Mouse (Mus musculus) liver, adult 2 months (tissue): ENCODE results near the gene Lmbrd2. TPM values are rescaled to one million over a fixed set of nuclear protein-coding genes. Genes with fewer than 3 reads are reported as not detected.

ENCODE experiments used
- DNase-seq: peaks from one replicate; pipeline ENCODE4 v3.0.0-alpha.2; 2011; ENCODE audit warnings: low read depth, low spot score; ENCODE audit errors: extremely low read depth
- H3K27ac ChIP-seq: fragments of 200-500 bp; replicated peaks from 2 replicates; pipeline ENCODE4 v1.5.1; 2012; ENCODE audit warnings: low read depth, mild to moderate bottlenecking, control low read depth, inconsistent platforms, low read length; ENCODE audit not compliant: insufficient read depth
- H3K27me3 ChIP-seq: fragments of 200-500 bp; 2 replicates; pipeline ENCODE4 v1.6.1; 2012; ENCODE audit warnings: mild to moderate bottlenecking, moderate library complexity, low read length, inconsistent platforms; ENCODE audit not compliant: control insufficient read depth, insufficient read depth
- H3K36me3 ChIP-seq: fragments of 200-500 bp; 2 replicates; pipeline ENCODE4 v1.6.1; 2012; ENCODE audit warnings: low read length, inconsistent platforms; ENCODE audit not compliant: control insufficient read depth, insufficient read depth
- H3K4me1 ChIP-seq: fragments of 200-500 bp; 2 replicates; pipeline ENCODE4 v1.6.1; 2011; ENCODE audit warnings: low read length; ENCODE audit not compliant: control insufficient read depth, insufficient read depth
- H3K4me3 ChIP-seq: fragments of 200-500 bp; 2 replicates; pipeline ENCODE4 v1.5.1; 2011; ENCODE audit warnings: low read depth, mild to moderate bottlenecking, control low read depth, low read length, moderate library complexity; ENCODE audit not compliant: insufficient read depth
- H3K79me2 ChIP-seq: fragments of 200-500 bp; 2 replicates; pipeline ENCODE4 v1.6.1; 2012; ENCODE audit warnings: inconsistent platforms, mild to moderate bottlenecking, low read length, moderate library complexity; ENCODE audit not compliant: control insufficient read depth, insufficient read depth
- H3K9ac ChIP-seq: fragments of 200-500 bp; 2 replicates; pipeline ENCODE4 v1.6.1; 2012; ENCODE audit warnings: low read depth, mild to moderate bottlenecking, control low read depth, inconsistent platforms, low read length
- CTCF ChIP-seq: fragments of 200-500 bp; IDR thresholded peaks from 2 replicates; pipeline ENCODE4 v1.5.1; 2011; ENCODE audit warnings: low read depth, low read length, control low read depth
- POLR2A ChIP-seq: fragments of 200-500 bp; IDR thresholded peaks from 2 replicates; pipeline ENCODE4 v1.6.1; 2011; ENCODE audit warnings: low read length, control low read depth; ENCODE audit not compliant: insufficient read depth; ENCODE audit errors: extremely low read depth
- WGBS: fragments of 180-500 bp; shearing (Covaris S2); methylation state at CpG from one replicate; pipeline ENCODE4 v1.1.7; 2018; 5-methylcytosine and 5-hydroxymethylcytosine counted together
- polyA plus RNA-seq: library from polyadenylated mRNA; depleted of rRNA; stranded (reverse); fragments of >200 nt; gene quantifications from 2 replicates; pipeline ENCODE4 v1.2.3, GENCODE M21; 2012
- total RNA-seq: library from RNA; depleted of rRNA; stranded (reverse); fragments of >200 nt; gene quantifications from 2 replicates; pipeline ENCODE4 v1.2.3, GENCODE M21; 2014

The Lmbrd2 gene
- total and polyA plus RNA-seq, 2 experiments, result 17.0 to 38.4 TPM

DNA sequence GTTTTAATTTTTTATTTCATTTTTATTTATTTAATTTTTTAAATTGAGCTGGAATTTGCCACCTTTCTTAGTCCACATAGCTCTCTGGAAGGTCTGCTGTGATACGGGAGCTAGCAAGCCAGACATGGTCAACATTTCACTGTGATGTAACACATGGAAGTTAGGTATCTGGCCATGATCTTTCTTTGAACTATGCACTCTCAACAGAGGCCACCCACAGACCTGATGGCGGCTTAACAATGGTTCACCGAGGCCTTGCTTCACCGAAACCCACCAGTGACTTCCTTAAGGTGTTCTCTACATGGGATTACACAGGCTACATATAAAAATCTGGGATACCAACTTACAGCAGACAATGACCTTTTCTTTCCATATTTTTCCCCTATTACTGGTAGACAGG, 26.2 kb upstream of the Lmbrd2 start:
- 15% methylated on average over 4 of the region's 4 CpGs for WGBS
- H3K4me1 ChIP-seq, result peaks cover 27% of the 10 kb centered on the region
- H3K27ac ChIP-seq, result peak overlapping the region; percentile 91
- TF ChIP-seq POLR2A (no peak), CTCF (no peak)
- no peaks in the 10 kb centered on the region for H3K27me3 ChIP-seq
- H3K4me3 ChIP-seq, result no peak overlapping the region
- peak overlapping the region; percentile 48 for H3K9ac ChIP-seq
- peaks cover 12% of the 10 kb centered on the region for H3K36me3 ChIP-seq
- DNase-seq, result peak; percentile 94
- no peaks in the 10 kb centered on the region for H3K79me2 ChIP-seq

DNA sequence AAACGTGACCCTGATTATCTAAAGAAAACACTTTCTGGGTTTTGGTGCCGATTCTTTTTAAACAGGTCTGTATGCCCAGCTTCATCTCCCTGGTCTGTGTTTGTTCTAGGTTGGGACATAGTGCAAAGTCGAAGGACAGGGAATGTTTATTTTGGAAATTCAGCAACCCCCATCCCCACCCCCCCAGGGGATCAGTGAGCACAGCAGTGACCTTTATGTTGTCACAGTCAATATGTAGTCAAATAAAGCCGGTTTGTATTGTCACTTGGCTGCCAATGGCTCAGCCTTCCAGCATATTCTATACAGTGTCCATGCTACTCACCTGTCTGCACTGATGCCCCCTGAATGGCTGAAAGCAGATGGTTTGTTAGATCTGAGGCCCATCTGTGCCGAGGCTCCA, 25.8 kb upstream of the Lmbrd2 start:
- Histone ChIP-seq H3K36me3 (peaks cover 12% of the 10 kb centered on the region), H3K4me1 (peaks cover 28% of the 10 kb centered on the region), H3K27ac (peak overlapping the region; percentile 100), H3K4me3 (no peak overlapping the region), H3K27me3 (no peaks in the 10 kb centered on the region), H3K79me2 (no peaks in the 10 kb centered on the region), H3K9ac (0 out of 2 replicates have a peak overlapping the region, but pooled peaks have one; percentile 42)
- TF ChIP-seq CTCF (no peak), POLR2A (no peak)
- 19% methylated on average over 5 of the region's 5 CpGs for WGBS
- peak; percentile 99 for DNase-seq

DNA sequence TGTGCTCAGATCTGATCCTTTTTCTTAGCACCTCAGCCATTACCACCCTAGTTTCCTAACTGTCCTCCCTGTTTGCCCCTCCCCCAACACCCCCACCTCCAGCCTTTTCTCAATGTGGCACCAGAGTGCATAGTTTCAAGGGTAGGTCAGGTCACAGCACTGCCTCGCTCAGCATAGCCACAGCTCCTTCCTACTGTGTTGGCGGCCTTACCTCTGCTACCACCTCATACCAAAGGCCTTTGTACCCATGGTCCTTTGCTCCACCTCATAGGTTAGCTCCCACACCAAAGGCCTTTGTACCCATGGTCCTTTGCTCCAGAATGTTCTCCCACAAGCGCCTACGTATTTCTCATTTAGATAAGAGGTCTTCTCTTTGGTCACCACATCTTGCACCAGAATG, 21.5 kb upstream of the Lmbrd2 start:
- 29% methylated on average over 4 of the region's 4 CpGs for WGBS
- Histone ChIP-seq H3K9ac (no peak overlapping the region), H3K79me2 (no peaks in the 10 kb centered on the region), H3K4me1 (peaks cover 20% of the 10 kb centered on the region), H3K4me3 (no peak overlapping the region), H3K27ac (peak overlapping the region; percentile 94), H3K36me3 (peaks cover 8% of the 10 kb centered on the region; the same call in 1 of the 2 replicates), H3K27me3 (no peaks in the 10 kb centered on the region)
- TF ChIP-seq CTCF, result no peak
- TF ChIP-seq POLR2A, result no peak
- DNase-seq, result peak; percentile 94

DNA sequence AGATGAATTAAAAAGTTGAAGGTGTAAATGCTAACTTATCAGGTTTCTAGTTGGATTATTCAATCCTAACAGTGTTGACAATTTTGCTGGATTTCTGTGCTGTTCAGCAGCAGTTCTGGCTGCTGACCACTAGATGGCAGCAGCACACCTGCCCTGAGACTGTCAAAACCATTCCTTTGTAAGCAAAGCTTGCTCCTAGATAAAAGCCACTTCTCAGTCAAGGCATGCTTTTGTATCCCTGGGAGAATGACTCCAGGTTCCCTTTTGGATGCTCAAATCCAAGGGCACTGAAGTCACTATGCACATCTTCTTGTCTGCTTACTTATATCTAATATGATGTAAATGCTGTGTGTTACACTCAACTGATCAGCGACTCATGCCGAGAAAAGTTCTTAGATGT, 20.3 kb upstream of the Lmbrd2 start:
- WGBS, result 96% methylated on average over 2 of the region's 2 CpGs
- Histone ChIP-seq H3K9ac (no peak overlapping the region), H3K27me3 (no peaks in the 10 kb centered on the region), H3K36me3 (peaks cover 8% of the 10 kb centered on the region; the same call in 1 of the 2 replicates), H3K79me2 (no peaks in the 10 kb centered on the region), H3K4me1 (peaks cover 16% of the 10 kb centered on the region), H3K4me3 (no peak overlapping the region), H3K27ac (peak overlapping the region; percentile 94; the same call in 1 of the 2 replicates)
- no peak for TF ChIP-seq POLR2A
- peak; percentile 92 for TF ChIP-seq CTCF
- DNase-seq, result peak; percentile 74

DNA sequence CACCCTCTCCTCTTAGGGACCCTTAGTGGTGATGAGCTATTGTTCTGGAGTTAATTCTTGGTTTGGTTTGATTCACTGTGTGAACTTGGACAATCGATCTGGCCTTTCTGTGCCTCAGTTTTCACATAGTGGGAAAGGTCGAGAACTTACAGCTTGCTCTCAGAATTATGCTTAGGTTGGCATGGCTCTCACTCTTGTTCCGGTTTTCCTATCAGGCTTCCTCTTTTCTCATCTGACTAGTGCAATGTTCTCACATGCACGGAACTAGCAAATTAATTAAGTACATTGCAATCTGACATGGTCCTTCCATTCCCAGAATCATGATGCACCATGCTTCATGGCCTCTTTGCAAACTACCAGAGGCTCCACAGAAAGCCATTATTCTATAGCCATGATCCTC, 17.4 kb upstream of the Lmbrd2 start:
- Histone ChIP-seq H3K36me3 (peaks cover 3% of the 10 kb centered on the region; the same call in 1 of the 2 replicates), H3K27ac (no peak overlapping the region), H3K27me3 (no peaks in the 10 kb centered on the region), H3K4me3 (no peak overlapping the region), H3K9ac (no peak overlapping the region), H3K4me1 (peaks cover 10% of the 10 kb centered on the region), H3K79me2 (no peaks in the 10 kb centered on the region)
- WGBS, result 72% methylated on average over 4 of the region's 4 CpGs
- TF ChIP-seq CTCF, result no peak
- no peak for TF ChIP-seq POLR2A
- peak; percentile 38 for DNase-seq

DNA sequence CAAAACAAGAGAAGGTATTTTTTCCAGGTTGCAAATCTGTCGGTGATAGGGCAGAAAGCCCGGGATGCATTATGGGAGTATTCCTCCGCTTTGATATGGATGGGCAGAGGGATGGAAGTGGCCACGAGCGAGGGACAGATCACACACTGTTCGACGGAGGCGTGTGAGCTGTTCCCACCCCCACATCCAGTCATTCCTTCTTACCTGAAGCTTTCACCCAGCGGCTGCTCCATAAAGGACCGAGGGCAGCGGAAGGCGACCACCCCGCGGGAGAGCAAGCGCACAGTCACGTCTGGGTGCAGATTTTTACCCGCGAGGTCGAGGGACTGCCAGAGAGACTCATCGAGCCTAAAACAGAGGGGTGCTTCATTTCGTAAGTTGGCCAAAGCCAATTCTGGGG, 15.5 kb upstream of the Lmbrd2 start:
- Histone ChIP-seq H3K4me1 (no peaks in the 10 kb centered on the region; the same call in 1 of the 2 replicates), H3K4me3 (no peak overlapping the region), H3K36me3 (peaks cover 3% of the 10 kb centered on the region; the same call in 1 of the 2 replicates), H3K27ac (no peak overlapping the region), H3K9ac (no peak overlapping the region), H3K27me3 (no peaks in the 10 kb centered on the region), H3K79me2 (no peaks in the 10 kb centered on the region)
- TF ChIP-seq CTCF, result no peak
- TF ChIP-seq POLR2A, result no peak
- DNase-seq, result no peak
- WGBS, result 93% methylated on average over 21 of the region's 21 CpGs
